Mouse (Mus musculus): ENCODE measurements around the gene Ifrd2.

DNA sequence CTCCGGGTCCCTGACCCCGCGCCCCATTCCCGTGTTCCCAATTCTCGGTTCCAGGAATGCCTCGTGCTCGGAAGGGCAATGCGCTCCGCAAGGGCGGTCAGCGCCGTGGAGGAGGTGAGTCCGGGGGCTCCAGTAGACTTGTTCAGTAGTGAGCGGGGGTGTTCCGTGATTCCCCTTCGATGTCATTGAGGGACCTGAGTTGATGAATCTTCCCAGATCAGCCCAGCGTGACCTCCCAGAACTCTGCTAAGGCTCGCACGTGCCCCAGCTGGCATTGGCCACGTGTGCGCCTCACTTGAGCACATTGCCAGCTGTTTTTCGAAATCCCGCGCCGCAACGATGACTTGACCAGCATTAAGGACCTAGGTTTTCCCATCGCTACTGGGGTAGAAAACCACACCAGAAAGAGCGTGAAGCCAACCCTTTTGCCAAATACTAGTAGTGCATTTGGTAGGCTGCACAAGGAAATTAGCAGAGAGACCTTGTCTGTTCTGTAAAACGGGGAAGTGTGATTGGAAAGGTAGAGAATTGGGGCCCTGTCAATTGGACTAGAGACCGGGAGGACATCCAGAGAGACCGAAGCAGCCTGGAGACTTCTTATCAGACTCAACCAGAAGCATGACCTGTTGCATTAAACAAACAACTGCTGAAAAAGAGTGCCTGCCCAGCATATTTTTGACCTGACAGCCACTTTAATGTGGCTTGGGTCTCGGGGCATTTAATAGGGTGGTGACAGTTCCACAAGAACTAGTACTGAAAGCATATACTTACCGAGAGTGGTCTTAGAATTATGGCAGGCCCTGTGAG, 594 bp downstream of the Ifrd2 start:
- no peak for TF ChIP-seq CTCF (IDR thresholded peaks at IDR 0.05; ENCODE audit: borderline replicate concordance, control insufficient read depth, extremely low read depth, insufficient read depth, low read length, poor library complexity)
- no peak for TF ChIP-seq POLR2A (IDR thresholded peaks at IDR 0.05; ENCODE audit: control insufficient read depth, extremely low read depth, insufficient read depth, low read length, poor library complexity)

Measured in thymus, adult 2 months (tissue).